Mouse (Mus musculus) common myeloid progenitor, adult 5-6 weeks (primary cell): ENCODE data around the gene Atxn7l1. TPM values are rescaled to one million over a fixed set of nuclear protein-coding genes. Genes with fewer than 3 reads are reported as not detected.

ENCODE experiments used
- ATAC-seq: replicated peaks from 2 replicates; pipeline ENCODE4 v1.8.0; 2016; ENCODE audit warnings: low read depth, mild to moderate bottlenecking, moderate TSS enrichment, inconsistent platforms; ENCODE audit not compliant: poor library complexity, severe bottlenecking
- total RNA-seq: library from RNA; stranded (forward); fragments of 200-1000, 187-1606 nt; gene quantifications from 2 replicates; pipeline ENCODE4 v1.2.3, GENCODE M21; 2017

Gene Atxn7l1
- total RNA-seq, 1 experiment from 2014 or later: 42.4 TPM

- no peak; the same call in 1 of the 2 replicates for ATAC-seq
Observed at GRCm38 (mm10) chr12:33341351-33341892, 193.9 kb downstream of the Atxn7l1 start.

- ATAC-seq: no peak
Observed at GRCm38 (mm10) chr12:33344970-33345772, 197.7 kb downstream of the Atxn7l1 start.

- ATAC-seq: peak; percentile 23; the same call in 1 of the 2 replicates
Observed at GRCm38 (mm10) chr12:33345773-33346435, 198.4 kb downstream of the Atxn7l1 start.

- no peak for ATAC-seq
Observed at GRCm38 (mm10) chr12:33352671-33353070, 205.2 kb downstream of the Atxn7l1 start.

- no peak for ATAC-seq
Observed at GRCm38 (mm10) chr12:33358345-33358744, 210.9 kb downstream of the Atxn7l1 start.

- ATAC-seq: peak; percentile 36; the same call in 1 of the 2 replicates
Observed at GRCm38 (mm10) chr12:33359209-33359608, 211.7 kb downstream of the Atxn7l1 start.

- no peak for ATAC-seq
Observed at GRCm38 (mm10) chr12:33359878-33360482, 212.5 kb downstream of the Atxn7l1 start.

GRCm38 (mm10) chr12:33360729-33361128 is 213.2 kb downstream of the Atxn7l1 start:
- no peak for ATAC-seq

- no peak for ATAC-seq
Observed at GRCm38 (mm10) chr12:33364511-33364910, 217.0 kb downstream of the Atxn7l1 start.

GRCm38 (mm10) chr12:33365133-33365532 is 217.6 kb downstream of the Atxn7l1 start:
- no peak for ATAC-seq

- no peak for ATAC-seq
Observed at GRCm38 (mm10) chr12:33369555-33369954, 222.1 kb downstream of the Atxn7l1 start.

GRCm38 (mm10) chr12:33379624-33380445 is 232.3 kb downstream of the Atxn7l1 start:
- peak; percentile 92 for ATAC-seq

GRCm38 (mm10) chr12:33388842-33389241 is 241.3 kb downstream of the Atxn7l1 start:
- peak; percentile 90 for ATAC-seq

- 0 out of 2 replicates have a peak, but pooled peaks have one; percentile 26 for ATAC-seq
Observed at GRCm38 (mm10) chr12:33390844-33391560, 243.5 kb downstream of the Atxn7l1 start.

GRCm38 (mm10) chr12:33394804-33395623 is 247.5 kb downstream of the Atxn7l1 start, which contains the start of gene Efcab10:
Efcab10 (plus strand) TSS chr12:33394854.
- ATAC-seq: no peak

- ATAC-seq: peak; percentile 86
Observed at GRCm38 (mm10) chr12:33403265-33403693, 255.8 kb downstream of the Atxn7l1 start.

- no peak for ATAC-seq
Observed at GRCm38 (mm10) chr12:33404996-33405395, 257.5 kb downstream of the Atxn7l1 start.

- no peak for ATAC-seq
Observed at GRCm38 (mm10) chr12:33405398-33406026, 258.0 kb downstream of the Atxn7l1 start.
